Mouse (Mus musculus): Measurements from ENCODE around the gene Pla2g15.

DNA sequence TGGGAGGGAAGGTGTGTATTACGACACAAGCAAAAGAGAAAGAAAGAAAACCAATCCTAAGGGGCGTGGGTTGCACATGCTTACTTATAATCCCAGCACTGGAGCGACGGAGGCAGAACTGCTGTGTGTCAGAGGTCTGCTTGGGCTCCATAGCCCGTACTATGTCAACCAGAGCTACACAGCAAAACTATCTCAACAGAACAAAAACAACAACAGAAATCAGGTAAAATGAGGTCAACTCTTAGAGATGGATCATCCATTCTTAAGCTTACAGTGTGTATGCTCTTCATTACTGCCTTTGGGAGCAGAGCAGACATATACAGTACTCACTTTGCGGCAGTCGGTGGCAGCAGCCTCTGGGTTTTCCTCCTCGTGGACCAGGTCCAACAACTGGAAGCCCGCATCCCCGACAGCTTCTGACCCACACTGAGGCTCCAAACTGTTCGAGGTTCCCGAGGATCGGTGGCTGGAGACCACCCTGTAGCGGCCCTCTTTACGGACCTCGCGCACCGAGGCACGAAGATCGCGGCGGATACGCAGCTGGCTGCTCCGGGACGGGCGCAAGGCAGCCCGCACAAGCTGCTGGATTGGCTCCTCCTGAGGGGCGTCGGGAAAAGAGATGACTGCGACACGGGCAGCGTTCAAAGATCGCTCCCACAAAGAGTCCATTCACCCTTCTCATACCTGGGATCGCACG lies 60.0 kb downstream of the Pla2g15 start:
- TF ChIP-seq CTCF (IDR thresholded peaks at IDR 0.05; ENCODE audit: borderline replicate concordance, extremely low read depth, insufficient read depth, insufficient read length), result no peak
- TF ChIP-seq POLR2A (IDR thresholded peaks at IDR 0.05; ENCODE audit: borderline replicate concordance, extremely low read depth, insufficient read depth, insufficient read length, poor library complexity, severe bottlenecking), result no peak
